Comparison of ENCODE assay signal across 30 mouse cellular contexts in genomic region chr14:28503276-28503675, GRCm38 (mm10). TPM values are rescaled to one million over a fixed set of nuclear protein-coding genes. Genes with fewer than 3 reads are reported as not detected.
A peak's percentile ranks its signal among the peaks of the same experiment; 100 is the strongest.
DNase-seq lines count a peak whose midpoint lies in the region; ATAC-seq lines count a peak whose summit lies in the region.
"Had no signal": no experiment of that assay in that cellular context is flagged by ENCODE, and none has a peak within 500 bp of the region (broad histone marks: within the 10 kb centered on the region; RNA-seq: fewer than 3 reads in every experiment).

No protein-coding gene starts in this region.

- H3K36me3 ChIP-seq in hindbrain, embryonic 15.5 days, result no peaks in the 10 kb centered on the region
- H3K36me3 ChIP-seq in hindbrain, embryonic 10.5 days, result no peaks in the 10 kb centered on the region
- no peaks in the 10 kb centered on the region for H3K36me3 ChIP-seq in embryonic facial prominence, embryonic 10.5 days (replicated peaks)
- peaks cover under 1% of the 10 kb centered on the region; the same call in 1 of the 2 replicates for H3K36me3 ChIP-seq in embryonic facial prominence, embryonic 13.5 days
- H3K36me3 ChIP-seq in limb, embryonic 12.5 days, result 0 out of 2 replicates have a peak, but pooled peaks cover 1% of the 10 kb centered on the region
- no peaks in the 10 kb centered on the region for H3K36me3 ChIP-seq in liver, embryonic 11.5 days (ENCODE audit: control insufficient read depth, insufficient read depth, low read length)
- H3K36me3 ChIP-seq: embryonic facial prominence, embryonic 15.5 days; forebrain, embryonic 10.5 days; G1E; heart, embryonic 10.5 days; heart, embryonic 13.5 days; hindbrain, embryonic 12.5 days; intestine, embryonic 15.5 days had no signal

- no peak overlapping the region for H3K27ac ChIP-seq in hindbrain, embryonic 15.5 days (replicated peaks)
- no peak overlapping the region for H3K27ac ChIP-seq in hindbrain, embryonic 10.5 days
- no peak overlapping the region for H3K27ac ChIP-seq in embryonic facial prominence, embryonic 10.5 days (replicated peaks)
- H3K27ac ChIP-seq in embryonic facial prominence, embryonic 13.5 days, result no peak overlapping the region
- peak overlapping the region; percentile 12; the same call in 1 of the 2 replicates for H3K27ac ChIP-seq in limb, embryonic 12.5 days
- no peak overlapping the region for H3K27ac ChIP-seq in liver, embryonic 11.5 days (ENCODE audit: low read depth, low read length)
- H3K27ac ChIP-seq: forebrain, embryonic 13.5 days; hindbrain, embryonic 12.5 days; intestine, embryonic 15.5 days had no signal

- H3K9ac ChIP-seq in hindbrain, embryonic 15.5 days, result no peak overlapping the region
- H3K9ac ChIP-seq in embryonic facial prominence, embryonic 13.5 days, result no peak overlapping the region
- H3K9ac ChIP-seq in limb, embryonic 12.5 days (replicated peaks), result no peak overlapping the region
- no peak overlapping the region for H3K9ac ChIP-seq in liver, embryonic 11.5 days (ENCODE audit: low read depth, low read length)
- H3K9ac ChIP-seq: forebrain, embryonic 13.5 days had no signal

- H3K27me3 ChIP-seq in hindbrain, embryonic 15.5 days, result peaks cover 6% of the 10 kb centered on the region
- peaks cover 53% of the 10 kb centered on the region for H3K27me3 ChIP-seq in hindbrain, embryonic 10.5 days (ENCODE audit: insufficient read depth, poor library complexity, severe bottlenecking)
- H3K27me3 ChIP-seq in embryonic facial prominence, embryonic 10.5 days (replicated peaks; ENCODE audit: low read depth, poor library complexity, severe bottlenecking), result peaks cover 43% of the 10 kb centered on the region
- no peaks in the 10 kb centered on the region for H3K27me3 ChIP-seq in embryonic facial prominence, embryonic 13.5 days
- H3K27me3 ChIP-seq in limb, embryonic 12.5 days, result peaks cover 5% of the 10 kb centered on the region; the same call in 1 of the 2 replicates
- H3K27me3 ChIP-seq in liver, embryonic 11.5 days (replicated peaks; ENCODE audit: control insufficient read depth, insufficient read depth, low read length), result peaks cover 69% of the 10 kb centered on the region
- H3K27me3 ChIP-seq: CH12.LX; embryonic facial prominence, embryonic 15.5 days; Patski had no signal

- H3K4me2 ChIP-seq in hindbrain, embryonic 15.5 days, result 0 out of 2 replicates have a peak overlapping the region, but pooled peaks have one; percentile 90
- H3K4me2 ChIP-seq in embryonic facial prominence, embryonic 13.5 days, result peak overlapping the region; percentile 87; the same call in 1 of the 2 replicates
- H3K4me2 ChIP-seq in limb, embryonic 12.5 days, result peak overlapping the region; percentile 91
- no peak overlapping the region for H3K4me2 ChIP-seq in liver, embryonic 11.5 days

- no peak for DNase-seq in hindbrain, embryonic 10.5 days (ENCODE audit: low spot score)
- no peak for DNase-seq in embryonic facial prominence, embryonic 10.5 days (ENCODE audit: low spot score)
- DNase-seq in left cerebral cortex, adult 9 months (ENCODE audit: low spot score in 2 of 2), result no peak
- DNase-seq in right cerebral cortex, adult 2 months (ENCODE audit: low spot score in 2 of 2), result no peak
- no peak for DNase-seq in liver, embryonic 11.5 days (ENCODE audit: low spot score)
- DNase-seq: adrenal gland, postnatal 10 days; adrenal gland, postnatal 36 days; B cell, adult 2 months; cerebellum, adult 2 months; cerebellum, adult 9-11 months; cerebellum, postnatal 25 days; heart, adult 18-20 months; heart, postnatal 14 days; heart, postnatal 4 days had no signal

- no peak for ATAC-seq in hindbrain, embryonic 15.5 days (ENCODE audit: low FRiP score, low read depth)
- ATAC-seq in embryonic facial prominence, embryonic 13.5 days (ENCODE audit: insufficient number of reproducible peaks, insufficient read depth, low FRiP score, low TSS enrichment, low read depth), result no peak
- ATAC-seq in limb, embryonic 12.5 days (ENCODE audit: insufficient number of reproducible peaks, insufficient read depth, low FRiP score, low TSS enrichment, low read depth), result no peak
- no peak for ATAC-seq in liver, embryonic 11.5 days (replicated peaks; ENCODE audit: low FRiP score)
- ATAC-seq: forebrain, embryonic 13.5 days; forebrain, embryonic 16.5 days; hindbrain, embryonic 16.5 days; intestine, embryonic 15.5 days; Patski had no signal

- no peak overlapping the region for H3K4me3 ChIP-seq in hindbrain, embryonic 15.5 days
- no peak overlapping the region for H3K4me3 ChIP-seq in hindbrain, embryonic 10.5 days
- H3K4me3 ChIP-seq in embryonic facial prominence, embryonic 10.5 days, result peak overlapping the region; percentile 79; the same call in 1 of the 2 replicates
- H3K4me3 ChIP-seq in embryonic facial prominence, embryonic 13.5 days, result 0 out of 2 replicates have a peak overlapping the region, but pooled peaks have one; percentile 91
- H3K4me3 ChIP-seq in limb, embryonic 12.5 days (replicated peaks), result no peak overlapping the region
- H3K4me3 ChIP-seq in liver, embryonic 11.5 days (ENCODE audit: low read depth, low read length), result no peak overlapping the region
- H3K4me3 ChIP-seq: erythroblast, embryonic 14.5 days had no signal

- peaks cover 35% of the 10 kb centered on the region for H3K4me1 ChIP-seq in hindbrain, embryonic 15.5 days (replicated peaks)
- peaks cover 53% of the 10 kb centered on the region for H3K4me1 ChIP-seq in hindbrain, embryonic 10.5 days (replicated peaks)
- H3K4me1 ChIP-seq in embryonic facial prominence, embryonic 10.5 days, result peaks cover 30% of the 10 kb centered on the region
- peaks cover 12% of the 10 kb centered on the region for H3K4me1 ChIP-seq in embryonic facial prominence, embryonic 13.5 days
- peaks cover 46% of the 10 kb centered on the region for H3K4me1 ChIP-seq in limb, embryonic 12.5 days (replicated peaks)
- H3K4me1 ChIP-seq in liver, embryonic 11.5 days (replicated peaks; ENCODE audit: control insufficient read depth, insufficient read depth, low read length), result no peaks in the 10 kb centered on the region

- 69% methylated on average over 2 of the region's 2 CpGs for WGBS in hindbrain, embryonic 15.5 days
- 78% methylated on average over 2 of the region's 2 CpGs for WGBS in hindbrain, embryonic 10.5 days
- 88% methylated on average over 2 of the region's 2 CpGs for WGBS in embryonic facial prominence, embryonic 10.5 days
- 89% methylated on average over 2 of the region's 2 CpGs for WGBS in embryonic facial prominence, embryonic 13.5 days
- WGBS in limb, embryonic 12.5 days, result 80% methylated on average over 2 of the region's 2 CpGs
- 76% methylated on average over 2 of the region's 2 CpGs for WGBS in liver, embryonic 11.5 days

- no peaks in the 10 kb centered on the region for H3K9me3 ChIP-seq in hindbrain, embryonic 15.5 days
- no peaks in the 10 kb centered on the region for H3K9me3 ChIP-seq in hindbrain, embryonic 10.5 days
- H3K9me3 ChIP-seq in embryonic facial prominence, embryonic 10.5 days, result no peaks in the 10 kb centered on the region
- H3K9me3 ChIP-seq in embryonic facial prominence, embryonic 13.5 days, result no peaks in the 10 kb centered on the region
- H3K9me3 ChIP-seq in limb, embryonic 12.5 days, result no peaks in the 10 kb centered on the region
- no peaks in the 10 kb centered on the region for H3K9me3 ChIP-seq in liver, embryonic 11.5 days (ENCODE audit: control insufficient read depth, low read length)
- H3K9me3 ChIP-seq: embryonic facial prominence, embryonic 15.5 days; forebrain, embryonic 10.5 days; forebrain, embryonic 13.5 days; heart, embryonic 10.5 days; heart, embryonic 13.5 days; hindbrain, embryonic 12.5 days; intestine, embryonic 15.5 days had no signal

RNA-seq across cellular contexts. Expression of gene Wnt5a, which starts 1.3 kb away (rescaled TPM):
- 23.6 and 26.6 TPM in 2 replicates for polyA plus RNA-seq in hindbrain, embryonic 15.5 days (2015; fragmentation: Nextera tagmentation; extraction: Ambion mirVana)
- polyA plus RNA-seq in hindbrain, embryonic 10.5 days (2016; fragmentation: Nextera tagmentation; extraction: Ambion mirVana), result 31.2 and 38.8 TPM in 2 replicates
- 37.2 and 40.4 TPM in 2 replicates for polyA plus RNA-seq in embryonic facial prominence, embryonic 10.5 days (2016; fragmentation: Nextera tagmentation; extraction: Ambion mirVana)
- 280 and 323 TPM in 2 replicates for polyA plus RNA-seq in embryonic facial prominence, embryonic 13.5 days (2015; fragmentation: Nextera tagmentation; extraction: Ambion mirVana)
- polyA plus RNA-seq in limb, embryonic 12.5 days (2016; fragmentation: Nextera tagmentation; extraction: Ambion mirVana), result 189 and 199 TPM in 2 replicates
- polyA plus RNA-seq in liver, embryonic 11.5 days (2014; fragmentation: Nextera tagmentation; extraction: Ambion mirVana), result 2.2 and 3.7 TPM in 2 replicates
- polyA plus RNA-seq: erythroblast, embryonic 14.5 days; G1E had no signal

Comparison
In these comparisons a context has a peak if more than half of its experiments do, and no peak if none do; other contexts are left out.
1. H3K4me3 ChIP-seq: peak in embryonic facial prominence, embryonic 10.5 days (single experiment) and embryonic facial prominence, embryonic 13.5 days (single experiment); none in hindbrain, embryonic 15.5 days (single experiment), hindbrain, embryonic 10.5 days (single experiment), limb, embryonic 12.5 days (single experiment) and liver, embryonic 11.5 days (single experiment).